Mouse (Mus musculus) induced T-regulatory cell, adult 2 months (primary cell): Measurements from ENCODE around the gene Plekhh2.

Source experiments
- DNase-seq: peaks from one replicate; pipeline ENCODE4 v3.0.0-alpha.2; 2012; ENCODE audit warnings: low read depth

Gene Plekhh2

DNA sequence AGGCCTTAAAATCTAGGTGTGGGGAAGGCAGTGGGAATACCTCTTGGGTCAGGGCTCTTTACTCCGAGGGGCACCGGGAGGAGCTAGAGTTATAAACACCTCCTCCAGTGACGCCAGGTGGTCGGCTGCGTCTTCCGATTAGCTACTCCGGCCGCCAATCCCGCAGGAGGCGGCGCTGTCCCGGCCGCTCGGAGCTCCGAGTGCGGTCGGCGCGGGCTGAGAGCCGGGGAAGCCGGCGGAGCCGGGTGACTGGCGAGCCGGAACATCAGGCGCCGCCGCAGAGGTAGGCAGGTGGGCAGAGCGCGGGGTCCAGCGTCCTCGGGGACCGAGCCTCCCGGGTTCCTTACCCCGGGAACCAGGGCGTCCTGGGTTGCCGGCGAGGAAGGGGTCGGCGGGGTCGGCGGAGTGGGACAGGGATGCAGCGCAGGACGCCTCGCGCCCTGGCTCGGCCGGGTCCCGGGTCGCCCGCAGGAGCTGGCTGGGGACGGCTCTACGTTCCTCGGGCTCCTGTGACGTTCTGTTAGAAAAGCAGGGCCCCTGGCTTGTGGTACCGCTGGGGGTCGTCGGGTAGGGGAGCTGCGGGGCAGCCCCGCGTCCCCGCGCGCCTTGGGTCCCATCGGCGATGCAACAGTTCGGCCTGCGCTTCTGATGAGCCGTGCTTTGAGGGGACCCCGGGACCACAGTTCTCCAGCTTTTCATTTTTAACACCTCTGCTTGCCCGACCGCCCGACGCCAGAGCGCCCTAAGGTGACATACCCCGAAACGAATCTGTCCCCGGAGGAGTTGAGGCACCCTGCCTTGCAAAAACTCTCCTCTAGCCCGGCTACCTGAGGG, at the start of gene Plekhh2:
Gene Plekhh2, plus strand, starts transcription at position 214 of the 834 bp plus-strand sequence.
- peak; percentile 8 for DNase-seq

DNA sequence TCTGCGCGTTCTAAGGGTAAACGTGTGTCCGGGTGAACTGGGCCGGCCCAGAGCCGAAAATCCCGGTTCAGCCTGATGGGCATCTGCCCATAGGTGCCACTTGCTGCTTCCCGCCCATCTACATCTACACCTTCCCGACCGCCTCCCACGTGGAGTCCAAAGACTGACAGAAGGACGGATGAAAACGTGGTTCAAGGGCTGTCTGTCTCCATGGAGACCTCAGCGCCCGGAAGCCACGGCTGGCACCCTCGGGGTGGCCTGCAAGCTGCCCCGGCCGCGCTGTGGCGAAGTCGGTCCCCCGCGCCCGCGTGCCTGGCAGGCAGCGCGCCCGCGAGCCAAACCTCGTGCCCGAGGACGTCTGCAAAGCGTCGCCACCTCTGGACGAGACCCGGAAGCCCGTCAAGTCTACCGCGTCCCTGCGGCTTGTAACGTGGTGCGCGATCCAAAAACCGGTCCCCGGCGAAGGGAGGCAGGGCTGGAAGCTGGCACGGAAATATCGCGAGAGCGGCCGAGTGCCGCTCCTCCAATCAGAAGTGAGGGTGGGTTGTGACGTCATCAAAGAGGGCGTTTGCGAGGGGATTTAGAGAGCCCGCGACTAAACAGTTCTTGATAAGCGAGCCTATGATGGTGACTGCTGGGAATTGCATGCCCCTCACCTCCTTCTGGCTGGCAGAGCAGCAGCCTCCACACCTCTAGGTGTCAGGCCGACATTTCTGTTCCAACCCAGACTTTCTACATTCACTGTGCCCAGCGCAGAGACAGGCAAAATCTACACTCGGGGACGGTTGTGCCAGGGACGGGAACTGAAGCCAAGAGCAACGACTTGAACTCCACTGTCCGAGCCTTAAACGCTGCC, 45.7 kb upstream of the Plekhh2 start, which contains the start of gene Thada:
Gene Thada, minus strand, starts transcription at position 453 of the 856 bp plus-strand sequence.
- DNase-seq: peak; percentile 100

DNA sequence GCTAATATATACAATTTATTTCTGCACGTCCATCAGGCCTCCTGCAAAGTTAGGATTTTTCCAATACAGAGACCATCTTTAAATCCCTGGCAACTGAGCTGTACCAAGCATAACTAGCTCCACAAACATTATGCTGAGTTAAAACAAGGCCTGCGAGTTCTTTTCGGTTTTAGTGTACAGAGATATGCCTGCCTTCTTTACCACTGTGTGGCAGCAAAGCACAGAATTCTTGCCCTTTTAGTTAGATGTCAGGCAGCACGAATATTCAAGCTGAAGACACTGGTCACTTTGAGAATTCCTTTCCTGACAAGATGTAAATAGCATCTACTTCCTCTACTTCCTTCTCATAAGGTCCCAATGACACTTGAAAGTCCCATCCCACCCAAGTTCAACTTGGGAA, 37.4 kb upstream of the Plekhh2 start:
- DNase-seq: no peak

DNA sequence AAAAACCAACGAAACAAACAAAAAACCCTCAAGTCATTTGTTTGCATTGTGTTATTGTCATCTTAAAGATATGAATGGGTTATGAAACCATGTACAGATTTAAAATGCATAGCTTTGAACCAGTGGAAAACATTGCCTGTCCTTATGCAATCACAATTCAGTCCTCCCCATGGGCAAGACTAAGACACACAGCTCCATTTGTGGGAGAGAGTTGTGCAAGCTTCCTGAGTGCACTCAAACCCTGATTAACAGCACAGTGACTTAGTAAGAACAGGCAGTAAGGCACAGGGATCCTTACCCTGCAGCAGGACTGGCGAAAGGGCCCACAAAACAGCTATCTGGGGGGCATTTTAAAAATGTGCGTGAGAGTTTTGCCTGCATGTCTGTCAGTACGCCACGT, 34.5 kb upstream of the Plekhh2 start:
- DNase-seq: no peak

DNA sequence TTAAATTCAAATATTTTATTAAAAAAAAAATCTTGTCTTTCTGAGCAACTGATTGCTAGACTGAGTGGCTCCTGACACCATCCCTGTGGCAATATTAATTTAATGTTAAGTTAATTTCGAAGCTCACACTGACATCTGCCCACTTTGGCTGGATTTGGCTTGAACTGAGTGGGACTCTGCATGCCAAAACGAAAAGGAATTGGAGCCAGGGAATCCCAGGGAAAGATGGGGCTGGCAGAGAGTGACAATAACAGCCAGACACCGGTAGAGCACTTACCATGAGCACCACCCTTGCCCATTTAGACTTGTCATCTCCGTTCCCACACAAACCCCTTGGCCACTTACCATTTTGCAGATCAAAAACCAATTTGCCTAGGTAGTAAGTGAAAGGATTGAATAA, 33.4 kb upstream of the Plekhh2 start:
- no peak for DNase-seq

DNA sequence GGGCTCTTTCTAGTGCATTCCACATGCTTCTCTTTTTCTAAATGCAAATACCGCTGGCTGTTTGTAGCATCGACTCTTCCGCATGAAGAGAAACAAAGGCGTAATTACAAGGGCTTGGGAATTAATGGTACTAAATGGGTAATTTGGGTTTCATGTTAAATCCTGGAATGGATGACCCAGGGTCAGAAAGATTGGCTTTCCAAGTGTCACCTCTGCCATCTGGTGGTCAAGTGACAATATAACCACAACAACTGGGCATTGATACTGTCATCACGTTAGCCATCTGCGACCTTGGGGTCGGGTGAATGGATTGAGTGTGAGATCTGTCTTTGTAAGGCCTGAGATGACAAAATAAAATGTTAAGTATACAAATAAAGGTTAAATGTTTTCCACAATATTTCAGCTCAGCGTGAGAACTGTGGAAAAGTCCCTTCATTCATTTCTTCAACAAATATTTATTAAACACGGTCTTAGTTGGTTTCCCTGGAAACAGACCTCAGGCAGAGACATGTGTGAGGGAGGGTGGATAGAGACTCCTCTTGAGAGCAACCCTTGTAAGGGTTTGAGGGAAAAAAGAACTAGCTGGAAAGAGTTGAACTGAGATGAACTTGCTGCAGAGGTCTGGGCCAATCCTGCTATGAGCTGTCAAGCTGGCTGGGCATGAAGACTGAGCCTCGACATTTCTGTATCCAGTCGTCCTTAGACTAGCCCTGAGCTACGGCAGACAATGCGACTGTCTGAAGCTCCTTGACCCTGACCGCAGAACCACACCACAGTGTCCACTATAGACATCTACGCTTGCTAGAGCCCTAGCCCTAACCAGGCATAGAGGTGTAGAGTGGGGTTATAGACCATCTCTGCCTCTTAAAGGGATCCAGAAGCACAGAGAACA, 31.0 kb upstream of the Plekhh2 start:
- DNase-seq: peak; percentile 50

DNA sequence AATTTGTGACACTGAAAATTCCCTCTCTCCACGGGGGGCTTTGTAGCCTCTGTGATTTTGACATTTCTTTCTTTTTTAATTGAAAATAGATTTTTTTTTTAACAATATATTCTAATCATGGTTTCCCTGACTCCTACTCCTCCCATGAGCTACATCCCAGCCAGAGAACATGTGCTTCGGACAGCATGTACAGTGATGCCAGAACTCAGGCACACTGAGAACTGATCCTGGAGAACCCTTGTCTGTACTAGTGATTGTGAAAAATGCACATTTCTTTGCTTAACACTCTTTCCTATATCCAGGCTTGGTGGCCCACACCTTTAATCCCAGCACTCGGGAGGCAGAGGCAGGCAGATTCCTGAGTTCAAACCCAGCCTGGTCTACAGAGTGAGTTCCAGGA, 28.9 kb upstream of the Plekhh2 start:
- DNase-seq: no peak

DNA sequence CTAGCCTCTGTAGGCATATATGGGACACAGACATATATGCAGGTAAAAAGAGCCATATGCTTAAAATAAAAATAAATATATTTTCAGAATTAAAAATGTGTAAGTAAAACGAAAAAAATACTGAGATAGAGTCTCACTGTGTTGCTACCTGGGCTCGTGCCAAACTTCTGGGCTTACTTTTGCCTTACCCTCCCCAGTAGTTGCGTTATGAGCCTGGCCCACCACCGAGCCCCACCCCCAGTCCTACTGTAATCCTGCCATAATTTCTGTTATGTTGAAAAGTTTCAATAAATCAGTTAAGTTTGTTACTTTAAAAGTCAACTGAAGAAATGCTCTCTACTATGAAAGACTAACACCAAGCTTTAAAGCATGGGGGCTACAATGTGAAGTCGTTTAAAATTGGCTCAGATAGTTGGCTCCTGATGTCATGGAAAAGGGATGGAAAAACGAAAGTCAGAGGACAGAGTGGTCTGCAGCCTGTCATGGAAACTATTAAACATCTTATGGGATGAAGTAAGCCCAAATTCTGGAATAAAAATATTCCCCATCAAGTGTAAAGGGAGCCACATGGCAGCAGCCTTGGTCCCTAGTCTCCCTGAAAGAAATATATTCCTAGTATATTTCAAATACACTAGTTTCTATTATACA, 27.9 kb upstream of the Plekhh2 start:
- DNase-seq: no peak

DNA sequence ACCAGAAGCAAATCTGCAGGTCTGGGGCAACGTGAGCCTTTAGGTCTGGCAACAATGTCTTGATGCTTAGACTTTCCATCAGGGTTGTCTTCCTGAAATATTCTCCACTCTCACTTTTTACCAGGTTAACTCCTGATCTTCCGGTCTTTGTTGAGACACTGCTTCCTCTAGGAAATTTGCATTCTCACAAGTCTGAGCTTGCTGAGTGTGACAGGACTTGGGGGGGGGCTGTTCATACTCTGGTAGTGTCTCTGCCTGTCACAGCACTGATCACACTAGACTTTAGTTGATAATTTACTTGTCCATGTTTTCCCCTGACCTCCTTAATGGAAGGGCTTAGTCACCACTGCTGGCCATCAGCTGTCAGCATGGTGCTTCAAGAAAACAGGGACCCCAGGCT, 24.3 kb upstream of the Plekhh2 start:
- no peak for DNase-seq

DNA sequence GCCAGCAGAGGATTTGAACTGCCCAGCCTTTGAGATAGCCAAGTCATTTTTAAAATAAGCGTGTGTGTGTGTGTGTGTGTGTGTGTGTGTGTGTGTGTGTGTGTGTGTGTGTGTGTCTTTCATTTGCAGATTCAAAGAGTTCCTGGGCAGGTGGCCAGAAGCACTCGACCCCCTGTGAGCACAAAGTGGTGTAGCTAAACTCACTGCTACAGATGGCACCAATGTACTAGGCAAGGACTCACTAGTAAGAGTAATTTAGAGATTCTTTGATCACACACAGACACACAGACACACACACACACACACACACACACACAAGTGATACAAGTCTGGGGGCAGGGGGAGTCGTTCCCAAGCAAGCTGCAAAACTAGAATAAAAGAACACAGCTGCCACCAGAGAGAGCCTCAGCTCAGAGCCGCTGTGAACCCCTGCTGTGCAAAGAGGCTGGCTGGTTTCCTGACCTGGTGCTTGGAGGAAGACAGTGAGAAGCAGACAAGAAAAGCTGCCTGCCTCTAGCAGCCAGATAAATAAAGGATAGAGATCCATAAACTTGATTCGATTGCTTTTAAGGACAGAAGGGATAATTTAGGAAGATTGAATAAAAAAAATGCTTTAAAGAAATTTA, 19.3 kb upstream of the Plekhh2 start:
- DNase-seq: no peak

DNA sequence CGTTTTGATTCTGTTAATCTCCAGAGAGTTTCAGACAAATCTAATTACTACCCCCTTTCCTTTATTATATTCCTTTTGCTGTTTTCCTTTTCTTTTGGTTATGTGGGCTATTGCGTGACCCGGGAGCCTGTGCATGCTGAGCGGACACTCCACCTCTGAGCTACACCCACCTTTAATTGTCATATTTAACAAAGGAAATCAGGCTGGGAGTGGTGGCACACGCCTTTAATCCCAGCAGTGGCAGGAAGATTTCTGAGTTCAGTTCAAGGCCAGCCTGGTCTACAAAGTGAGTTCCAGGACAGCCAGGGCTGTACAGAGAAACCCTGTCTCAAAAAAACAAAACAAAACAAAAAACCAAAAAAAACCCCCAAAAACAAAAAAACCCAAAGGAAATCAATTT, 14.7 kb upstream of the Plekhh2 start:
- no peak for DNase-seq

DNA sequence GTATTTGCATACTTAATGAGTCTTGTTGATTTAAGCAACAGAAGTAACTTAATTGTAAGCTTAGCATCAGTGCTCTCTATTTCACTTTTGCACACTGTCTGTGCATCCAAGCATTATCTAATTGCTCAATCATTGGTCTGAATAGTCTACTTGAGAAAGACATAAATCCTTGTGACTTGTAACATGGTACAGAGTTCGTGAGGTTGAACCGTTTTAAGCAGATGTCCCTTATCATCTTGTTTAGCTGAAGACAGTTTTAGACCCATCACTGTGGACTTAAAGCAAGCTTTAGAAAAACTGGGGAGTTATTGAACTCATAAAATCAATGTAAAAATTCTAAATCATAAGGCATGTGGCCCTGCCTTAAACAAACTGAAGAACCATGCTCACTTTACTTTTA, 14.1 kb upstream of the Plekhh2 start:
- DNase-seq: no peak

DNA sequence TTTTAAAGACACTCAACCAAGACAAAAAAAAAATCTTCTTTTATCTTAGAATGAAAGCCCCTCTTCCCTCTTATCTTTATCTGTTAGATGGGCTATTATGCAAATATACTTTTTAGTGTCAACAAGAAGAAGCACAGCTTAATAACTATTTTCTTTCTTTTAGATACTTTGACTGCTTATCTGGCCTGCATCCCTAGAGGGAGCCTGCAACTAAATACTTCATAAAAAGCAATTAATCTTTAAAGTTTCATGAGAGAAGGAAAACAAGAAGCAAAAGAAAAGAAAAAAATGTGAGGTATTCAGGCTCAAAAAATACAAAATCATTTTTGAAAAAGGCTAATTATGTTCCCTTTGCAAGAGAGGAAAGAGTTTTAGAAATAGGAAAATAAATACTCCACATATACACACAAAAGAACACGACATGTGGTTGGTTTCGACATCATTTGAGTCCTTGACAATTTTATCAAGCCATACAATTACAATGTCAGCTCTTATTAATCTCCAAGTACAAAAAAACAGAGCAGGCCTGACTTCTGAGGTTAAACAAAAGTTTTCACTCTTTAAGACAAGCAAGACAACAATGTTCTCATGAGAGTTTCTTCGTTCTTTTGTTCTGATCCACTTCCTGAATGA, 13.6 kb upstream of the Plekhh2 start:
- no peak for DNase-seq

DNA sequence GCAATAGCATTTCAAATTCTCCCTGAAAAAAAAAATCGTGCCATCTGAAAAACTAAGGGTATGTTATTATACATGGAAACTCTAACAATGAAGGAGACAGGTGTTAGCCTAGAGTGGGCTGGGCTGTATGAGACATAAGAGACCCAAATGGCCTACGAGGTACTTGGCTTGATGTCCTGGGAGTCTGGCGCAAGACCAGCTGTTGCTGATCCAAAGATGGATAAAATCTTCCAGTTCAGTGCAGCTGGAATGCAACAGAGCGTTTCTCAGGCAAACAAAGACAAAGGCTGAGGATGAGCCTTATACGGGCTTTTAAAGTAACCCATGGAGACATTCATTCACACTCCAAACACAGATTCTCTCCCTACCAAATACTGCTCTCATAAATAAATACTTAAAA, 13.1 kb upstream of the Plekhh2 start:
- DNase-seq: no peak

DNA sequence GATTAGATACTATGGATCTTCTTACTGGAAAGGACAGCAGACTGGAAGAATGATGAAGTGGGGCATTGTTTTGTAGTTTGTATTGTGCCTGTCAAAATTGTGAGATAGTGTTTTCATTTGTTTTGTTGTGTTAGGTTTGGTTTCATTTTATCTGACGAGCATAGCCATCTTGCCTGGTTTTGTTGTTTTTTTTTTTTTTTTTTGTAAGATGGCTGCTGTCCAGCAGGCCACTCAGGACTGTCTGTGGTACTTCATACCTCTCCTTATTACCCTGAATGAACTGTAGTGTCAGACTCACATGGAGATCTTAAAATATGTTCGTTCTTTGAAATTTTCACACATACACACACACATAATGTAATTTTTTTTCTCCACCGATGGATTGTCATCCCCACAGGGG, 9.4 kb upstream of the Plekhh2 start:
- no peak for DNase-seq

DNA sequence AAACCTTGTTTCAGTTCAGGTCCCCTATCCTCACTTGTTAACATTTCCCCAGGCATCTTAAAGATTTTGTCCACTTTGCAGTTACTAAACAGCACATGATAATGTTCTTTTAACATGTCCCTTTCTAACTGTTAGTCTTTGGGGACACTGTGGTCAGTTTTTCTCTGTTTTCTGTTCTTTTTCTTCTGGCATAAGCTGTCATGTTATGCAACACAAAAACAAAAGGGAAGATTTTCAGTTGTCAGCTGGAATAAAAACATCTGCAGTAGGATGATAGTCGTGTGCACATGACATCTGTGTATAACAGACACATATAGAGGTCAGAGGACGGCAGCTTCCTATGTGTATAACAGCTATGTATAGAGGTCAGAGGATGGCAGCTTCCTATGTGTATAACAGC, 5.8 kb upstream of the Plekhh2 start:
- no peak for DNase-seq

DNA sequence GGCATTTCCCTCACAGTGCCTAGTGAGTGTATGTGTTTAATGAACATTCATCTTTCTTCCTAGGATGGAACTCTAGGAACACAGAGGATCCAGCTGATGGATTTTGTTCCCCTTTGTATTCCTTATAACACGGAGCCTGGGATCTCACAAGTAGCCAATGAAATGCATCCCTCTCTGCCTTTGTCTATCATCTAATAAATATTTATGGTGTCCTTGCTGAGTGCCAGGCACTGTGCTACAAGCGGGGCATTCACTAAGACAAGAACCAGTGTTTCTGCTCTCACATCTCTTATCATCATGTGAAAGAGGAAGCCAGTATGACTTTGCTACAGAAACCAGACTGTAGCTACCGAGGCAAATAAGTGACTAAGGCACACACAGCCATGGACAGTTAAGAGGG, 3.0 kb upstream of the Plekhh2 start:
- no peak for DNase-seq

DNA sequence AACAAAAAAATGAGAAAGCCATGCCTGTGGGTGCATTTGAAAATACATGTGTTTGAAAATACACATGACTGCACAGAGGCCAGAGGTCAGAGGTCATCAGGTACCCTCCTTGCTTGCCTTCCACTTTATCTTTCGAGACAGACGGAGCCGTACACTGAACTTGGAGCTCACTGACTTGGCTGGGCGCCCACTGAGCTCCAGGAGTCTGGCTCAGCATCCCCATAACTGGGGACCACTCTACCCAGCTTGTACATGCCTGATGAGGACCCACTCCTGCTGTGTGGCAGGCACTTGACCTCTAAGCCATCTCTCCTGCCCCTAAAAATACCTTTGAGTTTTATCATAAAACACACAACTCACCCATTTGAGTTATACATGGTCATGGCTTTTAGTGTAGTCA, 2.5 kb upstream of the Plekhh2 start:
- DNase-seq: no peak

DNA sequence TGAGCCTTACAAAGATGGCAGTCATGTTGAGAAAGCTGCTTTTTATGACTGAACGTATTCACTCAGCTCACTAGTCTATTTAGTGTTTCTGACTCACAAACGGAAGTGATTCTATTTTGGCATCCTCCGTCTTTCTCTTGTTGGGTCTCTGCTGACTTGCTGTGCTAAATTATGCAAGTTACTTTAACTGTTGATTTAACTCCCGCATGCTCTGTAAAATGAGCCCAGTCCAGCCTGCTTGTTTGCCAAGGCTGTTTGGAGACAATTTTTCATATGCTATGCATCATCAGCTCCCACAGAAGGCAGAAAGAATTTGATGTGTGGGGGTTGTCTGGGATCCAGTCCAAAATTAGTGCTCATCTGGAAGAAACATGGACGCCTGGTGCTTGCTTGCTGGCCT, 1.3 kb upstream of the Plekhh2 start:
- no peak for DNase-seq

DNA sequence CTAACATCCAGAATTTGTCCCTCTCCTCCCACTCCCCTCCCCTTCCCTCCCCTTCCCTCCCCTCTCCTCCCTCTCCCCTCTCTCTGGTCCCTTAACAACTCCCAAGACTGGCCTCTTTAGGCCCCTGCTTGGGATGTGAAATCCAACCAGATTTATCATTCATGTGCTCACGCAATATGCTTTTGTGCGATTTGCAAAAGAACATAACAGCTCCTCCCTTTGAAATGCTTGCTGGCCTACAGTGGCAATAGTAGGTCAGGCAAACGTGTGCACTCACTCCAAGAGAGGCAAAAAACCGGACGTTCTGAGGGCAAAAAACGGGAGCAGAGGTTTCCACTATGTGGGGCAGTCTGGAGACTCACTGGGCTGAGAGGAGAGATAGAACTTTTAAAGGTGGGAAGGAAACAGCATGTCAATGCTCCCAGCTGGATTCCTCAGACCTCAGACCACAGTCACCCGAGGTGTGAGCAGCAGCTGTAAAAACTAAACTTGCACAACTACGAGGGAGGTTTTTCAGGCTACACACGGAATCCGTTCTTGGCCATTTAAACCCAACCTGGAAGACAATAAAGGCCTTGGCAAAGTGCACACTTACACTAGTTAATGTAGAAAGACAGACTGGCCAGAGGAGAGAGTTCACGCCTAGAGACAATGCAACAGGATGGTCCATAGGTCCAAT, 595 bp upstream of the Plekhh2 start:
- DNase-seq: no peak
